22 mouse cellular contexts compared by ENCODE assay signal in genomic region chr11:75034104-75034503, GRCm38 (mm10).
DNase-seq lines count a peak whose midpoint lies in the region; ATAC-seq and TF ChIP-seq lines count a peak whose summit lies in the region.
"Had no signal": no experiment of that assay in that cellular context is flagged by ENCODE, and none has a peak within 500 bp of the region (broad histone marks: within the 10 kb centered on the region; RNA-seq: fewer than 3 reads in every experiment).

No protein-coding gene starts in this region.

- 28% methylated on average over 3 of the region's 3 CpGs for WGBS in lung, embryonic 14.5 days
- WGBS in heart, postnatal 0 days: 44% methylated on average over 3 of the region's 3 CpGs
- WGBS in hindbrain, embryonic 16.5 days: 92% methylated on average over 3 of the region's 3 CpGs

- H3K9ac ChIP-seq in lung, embryonic 14.5 days: no peak overlapping the region
- no peak overlapping the region for H3K9ac ChIP-seq in heart, postnatal 0 days (replicated peaks; ENCODE audit: low read depth, low read length)
- no peak overlapping the region for H3K9ac ChIP-seq in hindbrain, embryonic 16.5 days (ENCODE audit: low read depth, low read length)
- H3K9ac ChIP-seq: embryonic facial prominence, embryonic 13.5 days; hindbrain, embryonic 12.5 days; neural tube, embryonic 12.5 days had no signal

- no peak overlapping the region for H3K4me3 ChIP-seq in lung, embryonic 14.5 days (ENCODE audit: low read depth, low read length)
- H3K4me3 ChIP-seq in heart, postnatal 0 days (ENCODE audit: low read depth, low read length): no peak overlapping the region
- no peak overlapping the region for H3K4me3 ChIP-seq in hindbrain, embryonic 16.5 days (ENCODE audit: low read length)
- H3K4me3 ChIP-seq: embryonic facial prominence, embryonic 13.5 days; hindbrain, embryonic 12.5 days; limb, embryonic 10.5 days; neural tube, embryonic 12.5 days had no signal

- peaks cover 27% of the 10 kb centered on the region for H3K4me1 ChIP-seq in lung, embryonic 14.5 days (ENCODE audit: insufficient read depth)
- peaks cover 17% of the 10 kb centered on the region; the same call in 1 of the 2 replicates for H3K4me1 ChIP-seq in heart, postnatal 0 days (ENCODE audit: control insufficient read depth, insufficient read depth)
- no peaks in the 10 kb centered on the region for H3K4me1 ChIP-seq in hindbrain, embryonic 16.5 days (ENCODE audit: control insufficient read depth, insufficient read depth, low read depth, low read length)
- H3K4me1 ChIP-seq: neural tube, embryonic 12.5 days had no signal

- no peaks in the 10 kb centered on the region for H3K27me3 ChIP-seq in lung, embryonic 14.5 days (ENCODE audit: insufficient read depth, low read length)
- H3K27me3 ChIP-seq in heart, postnatal 0 days (ENCODE audit: control insufficient read depth, insufficient read depth, low read length): no peaks in the 10 kb centered on the region
- no peaks in the 10 kb centered on the region for H3K27me3 ChIP-seq in hindbrain, embryonic 16.5 days (replicated peaks; ENCODE audit: control insufficient read depth, insufficient read depth, low read length)
- H3K27me3 ChIP-seq: embryonic facial prominence, embryonic 13.5 days; hindbrain, embryonic 12.5 days; neural tube, embryonic 12.5 days; Patski had no signal

- DNase-seq in heart, adult 9 months (ENCODE audit: low spot score in 2 of 2): peak; percentile 63 to 78
- DNase-seq in heart, postnatal 25 days (ENCODE audit: low spot score): no peak
- no peak for DNase-seq in lung, embryonic 14.5 days
- no peak for DNase-seq in lung, postnatal 14 days
- no peak for DNase-seq in heart, postnatal 0 days (ENCODE audit: low spot score)
- peak; percentile 49 for DNase-seq in skeletal muscle tissue, adult 2 months (ENCODE audit: low read depth, low spot score)
- no peak for DNase-seq in urinary bladder, postnatal 25 days (ENCODE audit: low spot score)
- DNase-seq: adrenal gland, postnatal 36 days; cerebellum, adult 9-10 months; gastrocnemius, postnatal 10 days; kidney, adult 11 months; right cerebral cortex, postnatal 14 days; thymus, postnatal 4 days had no signal

- no peak; the same call in 1 of the 2 replicates for ATAC-seq in lung, embryonic 14.5 days (ENCODE audit: insufficient read depth)
- ATAC-seq in heart, postnatal 0 days (ENCODE audit: insufficient read depth, low read depth): peak; percentile 33; the same call in 1 of the 2 replicates
- no peak for ATAC-seq in hindbrain, embryonic 16.5 days
- ATAC-seq: Patski had no signal

- peak overlapping the region; percentile 79 for H3K27ac ChIP-seq in lung, embryonic 14.5 days (ENCODE audit: low read depth)
- H3K27ac ChIP-seq in heart, postnatal 0 days (ENCODE audit: low read depth): peak overlapping the region; percentile 72
- H3K27ac ChIP-seq in hindbrain, embryonic 16.5 days (ENCODE audit: low read depth, low read length): no peak overlapping the region
- H3K27ac ChIP-seq: embryonic facial prominence, embryonic 13.5 days; hindbrain, embryonic 12.5 days; limb, embryonic 10.5 days; macrophage; neural tube, embryonic 12.5 days had no signal

- 0 out of 2 replicates have a peak, but pooled peaks have one; percentile 26 for TF ChIP-seq EP300 in heart, postnatal 0 days (IDR thresholded peaks at IDR 0.05; ENCODE audit: low read depth)

- no peak for TF ChIP-seq CTCF in lung, embryonic 14.5 days (IDR thresholded peaks at IDR 0.05; ENCODE audit: low read depth)
- no peak for TF ChIP-seq CTCF in heart, postnatal 0 days (IDR thresholded peaks at IDR 0.05; ENCODE audit: low read depth)

- intact Hi-C loops in heart, postnatal 25 days (cut with DNase I): no loop called here

- H3K4me2 ChIP-seq in lung, embryonic 14.5 days: peak overlapping the region; percentile 16; the same call in 1 of the 2 replicates
- H3K4me2 ChIP-seq in heart, postnatal 0 days (ENCODE audit: low read depth, low read length): no peak overlapping the region
- H3K4me2 ChIP-seq in hindbrain, embryonic 16.5 days (ENCODE audit: low read length): no peak overlapping the region
- H3K4me2 ChIP-seq: embryonic facial prominence, embryonic 13.5 days; hindbrain, embryonic 12.5 days; liver, embryonic 11.5 days; midbrain, embryonic 11.5 days; neural tube, embryonic 12.5 days had no signal

- H3K36me3 ChIP-seq in lung, embryonic 14.5 days (ENCODE audit: insufficient read depth): 0 out of 2 replicates have a peak, but pooled peaks cover 6% of the 10 kb centered on the region
- H3K36me3 ChIP-seq in heart, postnatal 0 days (replicated peaks; ENCODE audit: control insufficient read depth, insufficient read depth, low read length): peaks cover 7% of the 10 kb centered on the region; the same call in 1 of the 2 replicates
- no peaks in the 10 kb centered on the region for H3K36me3 ChIP-seq in hindbrain, embryonic 16.5 days (ENCODE audit: control insufficient read depth, insufficient read depth, low read length)

- no peaks in the 10 kb centered on the region for H3K9me3 ChIP-seq in lung, embryonic 14.5 days (ENCODE audit: low read depth, low read length)
- H3K9me3 ChIP-seq in heart, postnatal 0 days (replicated peaks; ENCODE audit: control insufficient read depth, low read length): no peaks in the 10 kb centered on the region
- H3K9me3 ChIP-seq in hindbrain, embryonic 16.5 days (ENCODE audit: control insufficient read depth, low read length): no peaks in the 10 kb centered on the region
- H3K9me3 ChIP-seq: embryonic facial prominence, embryonic 13.5 days; hindbrain, embryonic 12.5 days; limb, embryonic 10.5 days; neural tube, embryonic 12.5 days had no signal

Comparison
In these comparisons a context has a peak if more than half of its experiments do, and no peak if none do; other contexts are left out.
1. DNase-seq: peak in heart, adult 9 months (2 of 2) and skeletal muscle tissue, adult 2 months (single experiment); none in heart, postnatal 25 days (single experiment), lung, embryonic 14.5 days (single experiment), lung, postnatal 14 days (single experiment), heart, postnatal 0 days (single experiment) and urinary bladder, postnatal 25 days (single experiment).